Mouse (Mus musculus) kidney, adult 2 months (tissue): Measurements from ENCODE around the gene Tank.

ENCODE experiments used
- CTCF ChIP-seq: fragments of 200-500 bp; conservative IDR thresholded peaks from 2 replicates; pipeline ENCODE4 v1.5.1; 2011; ENCODE audit warnings: low read depth, mild to moderate bottlenecking, control low read depth, low read length, moderate library complexity, mixed read lengths; ENCODE audit not compliant: insufficient read depth, insufficient read length
- POLR2A ChIP-seq: fragments of 200-500 bp; IDR thresholded peaks from one replicate; pipeline ENCODE4 v1.6.1; 2011; ENCODE audit warnings: low read depth, low read length, control low read depth

DNA sequence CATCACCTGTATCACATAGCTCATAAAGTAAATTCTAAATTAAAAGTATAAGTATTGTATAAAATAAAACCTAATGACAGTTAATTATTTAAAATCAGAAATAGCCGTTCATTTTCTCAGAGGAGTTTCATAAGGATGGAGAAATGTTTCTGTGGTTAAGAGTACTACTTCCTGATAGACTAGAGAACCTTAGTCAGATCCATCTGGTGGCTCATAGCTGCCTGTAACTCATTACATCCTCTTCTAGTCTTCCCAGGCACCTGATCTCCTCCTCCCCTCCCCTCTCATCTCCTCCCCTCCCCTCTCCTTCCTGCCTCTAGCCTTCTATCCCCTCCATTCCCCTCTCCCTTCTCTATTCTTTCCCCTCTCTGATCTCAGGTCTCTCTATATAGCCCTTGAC, 103.2 kb downstream of the Tank start:
- no peak for TF ChIP-seq POLR2A
- TF ChIP-seq CTCF = no peak
